In the genomic region with DNA sequence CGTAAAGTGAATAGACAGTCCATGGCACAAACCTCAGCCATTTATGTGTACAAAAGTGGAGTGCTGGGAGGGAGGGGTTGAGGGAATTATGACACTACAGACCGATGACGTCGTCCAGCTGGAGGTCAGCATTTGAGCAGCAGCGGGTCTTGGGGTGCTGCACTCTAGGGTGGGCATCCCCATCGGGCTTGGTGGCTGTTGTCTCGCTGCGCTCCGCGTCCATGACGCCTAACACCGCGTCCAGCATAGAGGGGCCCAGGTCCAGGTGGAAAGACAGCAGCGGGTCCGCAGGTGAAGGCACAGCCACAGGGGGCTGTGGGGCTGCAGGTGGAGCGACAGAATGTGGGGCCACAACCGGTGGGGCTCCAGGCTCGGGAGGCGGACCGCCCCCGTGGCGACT, we compare ENCODE assay signal across 10 mouse cellular contexts. TPM values are rescaled to one million over a fixed set of nuclear protein-coding genes. Genes with fewer than 3 reads are reported as not detected.
DNase-seq lines count a peak whose midpoint lies in the region; ATAC-seq and TF ChIP-seq lines count a peak whose summit lies in the region.
"Had no signal": no experiment of that assay in that cellular context is flagged by ENCODE, and none has a peak within 500 bp of the region (broad histone marks: within the 10 kb centered on the region; RNA-seq: fewer than 3 reads in every experiment).

No protein-coding gene starts in this region.

- DNase-seq in heart, adult 11 months = peak; percentile 95
- no peak for DNase-seq in heart, adult 8-10 months (ENCODE audit: low spot score)
- peak; percentile 24 for DNase-seq in right cerebral cortex, postnatal 25 days
- no peak for DNase-seq in right cerebral cortex, adult 18-20 months
- DNase-seq in kidney, adult 2 months = no peak
- DNase-seq in embryo, embryonic 10 days (ENCODE audit: low spot score) = no peak

- H3K4me1 ChIP-seq in intestine, postnatal 0 days (replicated peaks; ENCODE audit: control insufficient read depth, insufficient read depth, low read length) = peaks cover 7% of the 10 kb centered on the region
- peaks cover 39% of the 10 kb centered on the region for H3K4me1 ChIP-seq in stomach, embryonic 16.5 days (ENCODE audit: control insufficient read depth, insufficient read depth, low read length)
- H3K4me1 ChIP-seq in kidney, adult 2 months (ENCODE audit: control insufficient read depth, insufficient read depth, low read length) = peaks cover 9% of the 10 kb centered on the region; the same call in 1 of the 2 replicates

- H3K4me3 ChIP-seq in intestine, postnatal 0 days (ENCODE audit: low read depth, low read length) = peak overlapping the region; percentile 18
- no peak overlapping the region for H3K4me3 ChIP-seq in stomach, embryonic 16.5 days (replicated peaks; ENCODE audit: low read length)
- no peak overlapping the region for H3K4me3 ChIP-seq in kidney, adult 2 months (ENCODE audit: insufficient read depth, low read depth, low read length)

- H3K27ac ChIP-seq in intestine, postnatal 0 days (ENCODE audit: low read depth, low read length) = peak overlapping the region; percentile 94
- peak overlapping the region; percentile 99 for H3K27ac ChIP-seq in stomach, embryonic 16.5 days (ENCODE audit: low read length)
- H3K27ac ChIP-seq in kidney, adult 2 months (ENCODE audit: insufficient read depth, low read depth, low read length) = no peak overlapping the region
- H3K27ac ChIP-seq: limb, embryonic 15.5 days had no signal

- no peak for ATAC-seq in intestine, postnatal 0 days
- ATAC-seq in stomach, embryonic 16.5 days (ENCODE audit: insufficient read depth, low FRiP score) = no peak

- 35% methylated on average over 22 of the region's 22 CpGs for WGBS in intestine, postnatal 0 days
- WGBS in stomach, embryonic 16.5 days = 32% methylated on average over 22 of the region's 22 CpGs
- WGBS in kidney, adult 2 months = 44% methylated on average over 22 of the region's 22 CpGs

- peak overlapping the region; percentile 88 for H3K4me2 ChIP-seq in intestine, postnatal 0 days (replicated peaks; ENCODE audit: low read depth)
- peak overlapping the region; percentile 90 for H3K4me2 ChIP-seq in stomach, embryonic 16.5 days (ENCODE audit: low read depth, low read length)

- no peak overlapping the region for H3K9ac ChIP-seq in intestine, postnatal 0 days (ENCODE audit: low read depth, low read length)
- peak overlapping the region; percentile 18; the same call in 1 of the 2 replicates for H3K9ac ChIP-seq in stomach, embryonic 16.5 days (ENCODE audit: low read length)
- H3K9ac ChIP-seq: limb, embryonic 15.5 days had no signal

- H3K36me3 ChIP-seq in intestine, postnatal 0 days (ENCODE audit: control insufficient read depth, insufficient read depth) = peaks cover 17% of the 10 kb centered on the region; the same call in 1 of the 2 replicates
- H3K36me3 ChIP-seq in stomach, embryonic 16.5 days (ENCODE audit: control insufficient read depth, insufficient read depth, low read length) = peaks cover 17% of the 10 kb centered on the region; the same call in 1 of the 2 replicates
- no peaks in the 10 kb centered on the region for H3K36me3 ChIP-seq in kidney, adult 2 months (ENCODE audit: control insufficient read depth, insufficient read depth, low read length)

- no peaks in the 10 kb centered on the region for H3K27me3 ChIP-seq in intestine, postnatal 0 days (replicated peaks; ENCODE audit: control insufficient read depth, insufficient read depth, low read length)
- no peaks in the 10 kb centered on the region for H3K27me3 ChIP-seq in stomach, embryonic 16.5 days (ENCODE audit: control insufficient read depth, insufficient read depth, low read length)
- no peaks in the 10 kb centered on the region for H3K27me3 ChIP-seq in kidney, adult 2 months (replicated peaks; ENCODE audit: control insufficient read depth, insufficient read depth, low read length)

- no peaks in the 10 kb centered on the region for H3K9me3 ChIP-seq in intestine, postnatal 0 days (ENCODE audit: control insufficient read depth)
- H3K9me3 ChIP-seq in stomach, embryonic 16.5 days (replicated peaks; ENCODE audit: control insufficient read depth, low read length) = no peaks in the 10 kb centered on the region
- H3K9me3 ChIP-seq: limb, embryonic 15.5 days had no signal

- TF ChIP-seq POLR2A in kidney, adult 2 months (IDR thresholded peaks at IDR 0.05; ENCODE audit: low read depth, low read length) = no peak

- TF ChIP-seq CTCF in intestine, postnatal 0 days (IDR thresholded peaks at IDR 0.05; ENCODE audit: low read depth) = no peak
- TF ChIP-seq CTCF in kidney, adult 2 months (conservative IDR thresholded peaks at IDR 0.05; ENCODE audit: insufficient read depth, insufficient read length, low read depth, low read length) = no peak

RNA-seq across cellular contexts. Expression of gene Leng9, which starts 1.1 kb away (rescaled TPM):
- total RNA-seq in heart, adult 8-10 months (2022) = 1 to 10 TPM; 2.8 to 3.7 (median 3.6) TPM
- 14.1 and 16.0 TPM in 2 replicates for polyA plus RNA-seq in intestine, postnatal 0 days (2015; fragmentation: Nextera tagmentation; extraction: Ambion mirVana)
- 6.0 and 6.3 TPM in 2 replicates for polyA plus RNA-seq in stomach, embryonic 16.5 days (2015; fragmentation: Nextera tagmentation; extraction: Ambion mirVana)
- polyA plus RNA-seq in kidney, adult 2 months (2012; rRNA removed) = 5.3 and 6.2 TPM in 2 replicates

RNA-seq across cellular contexts. Expression of gene Cdc42ep5, which starts 13.4 kb away (rescaled TPM):
- total RNA-seq in heart, adult 8-10 months (2022) = 1 to 10 TPM; 3.8 to 7.5 (median 4.6) TPM
- polyA plus RNA-seq in intestine, postnatal 0 days (2015; fragmentation: Nextera tagmentation; extraction: Ambion mirVana) = 120 and 126 TPM in 2 replicates
- 81.9 and 86.4 TPM in 2 replicates for polyA plus RNA-seq in stomach, embryonic 16.5 days (2015; fragmentation: Nextera tagmentation; extraction: Ambion mirVana)
- 23.5 and 32.1 TPM in 2 replicates for polyA plus RNA-seq in kidney, adult 2 months (2012; rRNA removed)
- total RNA-seq: MEL had no signal

RNA-seq across cellular contexts. Expression of gene Leng8, which starts 14.4 kb away (rescaled TPM):
- total RNA-seq in heart, adult 8-10 months (2022) = 10 to 100 TPM; 27.1 to 49.5 (median 38.6) TPM
- 13.8 and 15.2 TPM in 2 replicates for polyA plus RNA-seq in intestine, postnatal 0 days (2015; fragmentation: Nextera tagmentation; extraction: Ambion mirVana)
- polyA plus RNA-seq in stomach, embryonic 16.5 days (2015; fragmentation: Nextera tagmentation; extraction: Ambion mirVana) = 50.9 and 51.4 TPM in 2 replicates
- polyA plus RNA-seq in kidney, adult 2 months (2012; rRNA removed) = 225 and 407 TPM in 2 replicates

RNA-seq across cellular contexts. Expression of gene Ttyh1, which starts 32.0 kb away (rescaled TPM):
- 1 to 10 TPM in 2 of 4 experiments, under 1 TPM in 2; 0.79 to 1.7 (median 0.95) TPM for total RNA-seq in heart, adult 8-10 months (2022)
- 2.6 and 3.7 TPM in 2 replicates for polyA plus RNA-seq in intestine, postnatal 0 days (2015; fragmentation: Nextera tagmentation; extraction: Ambion mirVana)
- polyA plus RNA-seq in stomach, embryonic 16.5 days (2015; fragmentation: Nextera tagmentation; extraction: Ambion mirVana) = 8.6 and 10.0 TPM in 2 replicates
- 2.8 and 7.4 TPM in 2 replicates for polyA plus RNA-seq in kidney, adult 2 months (2012; rRNA removed)

Comparison
In these comparisons a context has a peak if more than half of its experiments do, and no peak if none do; other contexts are left out.
1. DNase-seq: peak in heart, adult 11 months (single experiment) and right cerebral cortex, postnatal 25 days (single experiment); none in heart, adult 8-10 months (single experiment), right cerebral cortex, adult 18-20 months (single experiment), kidney, adult 2 months (single experiment) and embryo, embryonic 10 days (single experiment).